Mouse (Mus musculus): ENCODE measurements around the gene Fut8.

DNA sequence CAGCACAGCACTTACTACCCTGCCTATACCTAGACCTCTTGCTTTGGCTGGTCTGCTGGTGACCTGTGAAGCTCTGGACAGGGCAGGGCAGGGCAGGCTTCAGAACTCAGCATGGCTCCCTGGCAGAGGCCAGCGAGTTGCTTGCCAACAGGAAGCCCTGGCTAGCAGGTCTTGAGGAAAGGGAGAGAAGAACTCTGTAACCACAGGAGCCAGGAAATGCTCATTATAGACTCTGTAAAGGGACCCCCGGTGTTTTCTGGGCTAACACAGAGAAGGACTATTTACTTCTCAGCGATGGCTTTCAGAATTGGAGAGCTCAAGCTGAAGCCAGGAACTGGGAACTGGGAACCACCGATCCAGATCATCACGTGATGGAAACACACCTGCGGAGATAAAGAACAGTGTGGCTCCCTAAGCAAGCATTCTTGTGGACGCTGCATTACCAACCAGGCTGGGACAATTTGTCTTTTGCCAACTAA, 40.8 kb upstream of the Fut8 start:
- no peak for TF ChIP-seq GATA1 (IDR thresholded peaks at IDR 0.05; ENCODE audit: low read length)
- TF ChIP-seq TAL1 (IDR thresholded peaks at IDR 0.05; ENCODE audit: low read length): no peak

All from erythroblast, embryonic 14.5 days (primary cell).